Mouse (Mus musculus): ENCODE results near the gene Scarf1. TPM values are rescaled to one million over a fixed set of nuclear protein-coding genes. Genes with fewer than 3 reads are reported as not detected.
"Not testable (repeated sequence)": the region's sequence is repeated elsewhere in the genome, so short reads cannot be mapped to it uniquely, and the experiment has no call there.

Gene Scarf1
- total RNA-seq, 2 experiments from 2014 or later: 1.1 to 1.2 TPM

- no peak for DNase-seq (ENCODE audit: low spot score in 2 of 2)
These were observed 23.1 kb downstream of the Scarf1 start for GRCm38 (mm10) chr11:75536255-75537024.

DNA sequence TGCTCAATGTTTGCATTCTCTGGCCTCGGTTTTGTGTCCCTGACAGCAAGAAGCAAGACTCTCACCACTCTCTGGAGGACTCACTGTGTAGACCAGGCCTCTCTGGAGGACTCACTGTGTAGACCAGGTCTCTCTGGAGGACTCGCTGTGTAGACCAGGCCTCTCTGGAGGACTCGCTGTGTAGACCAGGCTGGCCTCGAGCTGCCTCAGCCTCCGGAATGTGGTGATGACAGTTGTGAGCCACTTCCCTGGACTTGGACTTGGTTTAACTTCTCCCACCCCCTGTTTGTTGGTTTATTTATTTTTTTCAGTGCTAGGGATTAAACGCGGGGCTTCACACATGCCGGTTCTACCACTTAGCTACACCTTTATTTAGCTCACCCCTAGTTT is 23.7 kb downstream of the Scarf1 start:
- DNase-seq (ENCODE audit: low spot score in 2 of 2): no peak

- no peak for DNase-seq (ENCODE audit: low spot score in 2 of 2)
These were observed 24.3 kb downstream of the Scarf1 start for GRCm38 (mm10) chr11:75537491-75538183.

DNA sequence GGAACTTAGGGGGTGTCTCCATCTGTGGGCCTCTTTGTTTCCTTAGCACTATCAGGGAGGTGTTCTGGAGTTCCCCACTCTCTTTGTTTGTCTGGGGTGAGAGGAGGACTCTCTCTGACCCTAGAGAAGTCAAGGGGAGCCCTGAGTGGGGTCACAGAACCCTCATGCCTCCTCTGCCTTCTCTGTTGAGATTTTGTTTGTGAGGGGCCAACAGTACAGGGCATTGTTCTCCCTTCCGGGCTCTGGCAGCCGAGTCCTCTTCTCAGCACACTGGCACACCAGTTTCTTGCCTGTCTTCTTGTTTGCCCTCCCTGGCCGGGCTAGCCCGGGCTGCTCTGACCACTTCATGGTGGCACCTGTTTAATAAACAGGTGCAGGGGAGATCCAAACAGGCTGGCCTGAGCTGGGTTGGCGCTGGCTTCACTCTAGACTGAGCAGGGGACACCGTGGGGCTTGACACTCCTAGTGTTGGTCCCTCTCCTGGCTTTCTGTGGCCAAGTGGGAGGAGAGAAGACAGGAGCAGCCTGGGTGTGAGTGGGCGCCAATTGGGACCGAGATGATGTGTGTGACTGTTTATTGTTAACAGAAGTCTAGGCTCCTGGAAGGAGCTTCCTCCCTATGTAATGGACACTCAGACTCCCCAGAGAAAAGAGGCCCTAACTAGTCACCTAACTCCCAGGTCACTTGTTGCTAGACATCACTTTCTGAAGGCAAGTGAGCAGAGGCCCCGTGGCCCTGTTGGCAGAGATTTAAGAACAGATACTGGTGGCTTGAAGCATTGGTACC is 25.0 kb downstream of the Scarf1 start:
- no peak for DNase-seq (ENCODE audit: low spot score in 2 of 2)

DNA sequence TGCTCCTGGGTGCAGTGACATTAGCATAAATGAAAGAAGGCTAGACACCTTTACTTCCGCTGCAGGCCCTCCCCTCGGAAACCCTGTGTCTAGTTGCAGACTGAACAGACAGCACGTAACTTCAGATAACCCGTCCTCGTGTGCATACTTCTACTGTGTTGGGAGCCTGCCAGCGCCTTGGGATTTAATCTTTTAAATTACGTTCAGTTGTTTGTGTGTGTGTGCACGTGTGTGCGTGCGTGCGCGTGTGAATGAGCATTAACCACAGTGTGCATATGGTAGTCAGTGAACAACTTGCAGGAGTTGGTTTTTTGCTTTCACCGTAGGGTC is 25.6 kb downstream of the Scarf1 start:
- DNase-seq (ENCODE audit: low spot score in 2 of 2): no peak

DNA sequence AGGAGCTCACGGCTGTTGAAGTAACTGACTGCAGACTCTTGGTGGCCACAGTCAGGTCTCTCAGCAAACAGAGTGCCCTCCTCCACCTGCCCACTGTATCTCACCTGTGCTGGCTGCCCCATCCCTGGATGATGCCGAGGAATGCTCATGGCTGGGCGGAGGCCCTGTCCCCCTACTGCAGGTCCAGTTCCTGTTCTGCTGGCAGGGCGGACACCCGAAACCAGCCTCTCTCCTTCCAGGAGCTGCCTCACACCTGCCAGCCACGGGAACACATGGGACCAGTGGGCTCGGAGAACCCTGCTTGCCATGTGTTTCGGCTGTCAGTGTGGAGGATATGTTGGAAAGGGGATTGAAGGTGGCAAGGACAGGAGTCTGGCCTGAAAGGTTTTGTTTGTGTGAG is 26.9 kb downstream of the Scarf1 start:
- DNase-seq (ENCODE audit: low spot score in 2 of 2): no peak

DNA sequence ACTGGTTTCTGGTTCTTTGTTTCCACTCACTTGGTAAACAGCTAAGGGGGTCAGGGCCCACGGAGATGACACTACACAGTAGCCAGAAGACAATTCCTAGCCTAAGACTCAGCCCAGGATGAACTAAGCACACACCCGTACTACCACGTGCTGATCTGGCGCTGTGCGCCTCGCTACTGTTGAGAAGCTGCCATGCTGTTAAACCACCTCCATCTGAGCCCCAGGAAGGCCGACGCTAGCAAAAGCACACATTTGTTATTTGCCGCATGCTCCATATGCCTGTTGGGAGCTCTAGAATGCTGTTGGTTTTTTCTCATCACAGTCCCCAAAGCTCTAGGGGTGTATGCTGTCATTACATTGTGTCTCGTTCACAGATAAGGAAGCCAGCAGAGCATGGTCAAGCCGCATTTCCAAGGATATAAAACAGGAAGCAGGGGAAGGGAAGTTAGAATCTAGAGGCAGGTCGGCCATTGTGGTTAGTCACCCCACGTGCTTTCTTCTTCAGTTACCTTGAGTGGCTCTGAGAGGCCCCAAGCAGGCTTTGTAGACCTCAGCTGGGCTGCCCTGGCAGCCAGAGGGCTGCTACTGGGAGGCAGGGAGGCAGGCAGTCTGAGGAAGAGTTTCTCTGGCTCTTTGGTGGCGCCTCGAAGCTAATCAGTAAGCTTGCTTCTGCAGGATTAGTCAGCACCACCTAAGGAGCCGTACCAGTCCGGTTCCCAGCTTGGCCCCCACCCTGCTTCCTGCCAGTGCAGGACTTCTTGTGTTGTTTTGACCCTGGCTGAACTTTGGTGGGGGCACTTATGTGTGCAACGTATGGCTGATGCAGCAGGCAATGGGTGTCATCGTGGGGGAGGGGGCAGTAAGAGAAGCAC is 27.6 kb downstream of the Scarf1 start:
- no peak for DNase-seq (ENCODE audit: low spot score in 2 of 2)

- DNase-seq (ENCODE audit: low spot score in 2 of 2): no peak
These were observed 31.4 kb downstream of the Scarf1 start for GRCm38 (mm10) chr11:75544713-75545112.

DNA sequence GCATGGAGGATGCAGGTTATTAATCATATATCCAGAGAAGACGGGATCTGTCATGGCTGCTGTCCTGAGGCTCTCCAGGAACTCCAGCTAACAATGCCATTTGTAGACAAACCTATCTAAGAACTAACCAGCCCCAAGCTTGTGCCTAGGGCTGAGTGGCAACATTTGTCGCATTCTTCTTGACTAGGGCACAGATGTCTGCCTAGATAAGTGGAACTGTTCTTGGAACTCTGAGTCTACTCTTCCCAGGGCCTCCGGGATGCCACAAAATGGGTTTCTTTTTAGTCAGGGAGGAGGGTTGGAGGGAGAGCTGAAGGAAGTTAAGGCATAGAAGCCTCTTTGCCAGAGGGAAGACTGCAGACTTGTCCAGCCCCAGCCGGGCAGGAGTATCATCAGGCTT is 32.7 kb downstream of the Scarf1 start:
- DNase-seq (ENCODE audit: low spot score in 2 of 2): no peak

- DNase-seq (ENCODE audit: low spot score in 2 of 2): no peak
These were observed 36.3 kb downstream of the Scarf1 start for GRCm38 (mm10) chr11:75549658-75550111.

GRCm38 (mm10) chr11:75550200-75550946 is 37.0 kb downstream of the Scarf1 start:
- DNase-seq (ENCODE audit: low spot score in 2 of 2): no peak

DNA sequence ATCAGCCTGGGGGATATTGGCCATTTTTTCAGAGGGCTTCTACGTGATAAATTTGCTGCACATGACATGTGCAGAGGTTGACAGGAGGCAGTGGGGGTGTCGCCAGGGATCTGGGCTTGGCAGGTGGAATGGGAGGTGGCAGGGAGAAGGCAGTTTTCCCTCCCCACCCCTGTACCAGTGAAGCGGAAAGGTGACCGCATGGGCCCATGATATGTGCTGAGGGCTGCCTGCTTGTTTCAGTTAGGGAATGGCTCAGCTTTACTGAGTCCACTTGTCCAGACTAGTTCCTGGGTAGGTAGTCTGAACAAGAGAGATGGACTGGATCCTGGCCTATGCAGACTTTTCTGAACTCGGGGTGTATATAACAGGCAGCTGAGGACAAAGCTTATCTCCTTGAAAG is 38.0 kb downstream of the Scarf1 start:
- DNase-seq (ENCODE audit: low spot score in 2 of 2): no peak

DNA sequence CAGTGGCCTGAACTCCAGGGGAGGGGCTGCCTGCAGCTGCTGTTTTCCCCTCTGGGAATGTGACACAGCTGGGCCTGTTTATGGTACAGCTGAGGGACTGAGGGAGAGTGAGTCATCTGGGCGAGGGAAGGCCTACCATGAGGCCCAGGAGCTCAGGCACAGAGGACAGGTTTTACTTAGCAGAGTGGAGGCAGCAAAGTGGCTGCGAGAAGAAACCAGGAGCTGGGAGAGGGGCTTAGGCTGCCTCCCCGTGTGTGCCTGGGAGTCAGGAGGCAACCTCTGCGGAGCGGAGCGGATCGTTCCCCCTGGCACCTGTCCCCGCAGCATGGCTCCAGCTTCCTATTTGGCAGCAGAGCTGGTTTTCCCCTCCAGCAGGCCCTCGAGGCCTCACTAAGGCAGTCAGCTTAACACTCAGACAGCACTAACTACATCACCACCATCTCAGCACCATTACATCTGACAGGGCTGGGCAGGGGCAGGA is 38.7 kb downstream of the Scarf1 start:
- DNase-seq (ENCODE audit: low spot score in 2 of 2): no peak

DNA sequence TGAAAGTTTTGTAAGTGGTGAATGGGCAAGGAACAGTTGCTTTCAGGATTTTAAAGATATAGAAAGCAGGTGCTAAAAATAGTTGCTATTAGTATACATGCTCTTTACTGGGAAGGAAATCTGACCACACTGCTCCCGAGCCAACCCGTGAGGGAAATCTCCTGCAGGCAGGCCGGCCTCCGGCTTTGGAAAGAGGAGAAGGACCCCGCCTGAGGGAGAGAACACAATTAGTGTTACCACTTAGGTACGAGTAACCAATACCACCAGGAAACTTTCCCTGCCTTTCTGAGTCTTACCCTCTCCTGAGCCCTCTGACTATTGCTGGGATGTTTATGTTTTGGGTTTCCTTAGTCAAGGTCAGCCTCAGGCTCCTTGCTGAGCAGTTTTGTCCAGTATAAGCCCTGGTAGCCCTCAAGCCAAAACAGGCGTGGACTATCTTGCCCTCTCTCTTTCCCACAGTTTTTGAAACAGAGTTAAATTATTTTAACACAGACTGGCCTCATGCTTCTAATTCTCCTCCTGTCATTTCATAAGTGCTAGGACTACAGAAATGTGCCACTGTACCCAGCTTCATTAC is 39.7 kb downstream of the Scarf1 start:
- DNase-seq (ENCODE audit: low spot score in 2 of 2): no peak

DNA sequence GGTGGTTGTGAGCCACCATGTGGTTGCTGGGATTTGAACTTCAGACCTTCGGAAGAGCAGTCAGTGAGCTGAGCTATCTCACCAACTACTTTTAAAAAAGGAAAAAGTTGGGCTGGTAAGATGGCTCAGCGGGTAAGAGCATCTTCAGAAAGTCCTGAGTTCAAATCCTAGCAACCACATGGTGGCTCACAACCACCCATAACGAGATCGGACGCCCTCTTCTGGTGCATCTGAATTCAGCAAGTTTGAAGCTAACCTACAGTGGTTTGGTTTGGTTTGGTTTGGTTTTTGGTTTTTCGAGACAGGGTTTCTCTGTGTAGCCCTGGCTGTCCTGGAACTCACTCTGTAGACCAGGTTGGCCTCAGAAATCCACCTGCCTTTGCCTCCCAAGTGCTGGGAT is 42.7 kb downstream of the Scarf1 start:
- not testable (repeated sequence) for DNase-seq (ENCODE audit: low spot score in 2 of 2)

- no peak for DNase-seq (ENCODE audit: low spot score in 2 of 2)
These were observed 43.8 kb downstream of the Scarf1 start for GRCm38 (mm10) chr11:75557142-75557541.

GRCm38 (mm10) chr11:75558101-75558500 is 44.8 kb downstream of the Scarf1 start:
- no peak for DNase-seq (ENCODE audit: low spot score in 2 of 2)

DNA sequence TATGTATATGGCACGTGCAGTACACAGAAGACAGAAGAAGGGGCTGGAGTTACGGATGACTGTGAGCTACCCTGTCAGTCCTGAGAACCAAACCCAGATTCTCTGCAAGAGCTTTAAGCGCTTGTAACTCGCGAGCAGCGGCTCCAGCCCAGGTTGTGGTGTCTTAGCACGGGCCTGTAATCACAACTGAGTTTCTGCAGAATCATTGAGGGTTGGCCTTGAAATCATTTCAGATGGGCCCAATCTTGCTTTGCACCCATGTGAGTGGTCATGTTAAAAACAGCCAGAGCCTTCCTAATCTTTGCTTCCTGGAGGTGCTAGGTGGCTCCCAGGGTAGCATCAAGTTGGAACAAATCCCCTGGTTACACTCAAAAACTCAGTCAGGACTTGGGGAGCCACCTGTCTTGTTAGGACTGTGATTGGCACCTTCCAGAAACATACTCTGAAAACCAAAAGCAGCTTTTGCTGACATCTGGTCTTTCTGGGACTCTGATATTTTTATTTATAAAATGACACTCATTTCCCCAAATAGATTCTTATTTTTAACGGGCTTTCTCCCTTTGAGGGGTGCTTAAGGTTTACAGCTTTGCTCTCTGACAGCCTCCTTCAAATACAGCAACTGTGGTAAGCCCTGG is 46.6 kb downstream of the Scarf1 start:
- no peak for DNase-seq (ENCODE audit: low spot score in 2 of 2)
